Mouse (Mus musculus): Measurements from ENCODE around the gene Hoxa13. TPM values are rescaled to one million over a fixed set of nuclear protein-coding genes. Genes with fewer than 3 reads are reported as not detected.

Gene Hoxa13
- polyA plus RNA-seq, 1 experiment from 2014 or later, result not detected

- no peak for ATAC-seq (ENCODE audit: low read depth)
Observed at GRCm38 (mm10) chr6:52259811-52260261, 844 bp downstream of the Hoxa13 start.

DNA sequence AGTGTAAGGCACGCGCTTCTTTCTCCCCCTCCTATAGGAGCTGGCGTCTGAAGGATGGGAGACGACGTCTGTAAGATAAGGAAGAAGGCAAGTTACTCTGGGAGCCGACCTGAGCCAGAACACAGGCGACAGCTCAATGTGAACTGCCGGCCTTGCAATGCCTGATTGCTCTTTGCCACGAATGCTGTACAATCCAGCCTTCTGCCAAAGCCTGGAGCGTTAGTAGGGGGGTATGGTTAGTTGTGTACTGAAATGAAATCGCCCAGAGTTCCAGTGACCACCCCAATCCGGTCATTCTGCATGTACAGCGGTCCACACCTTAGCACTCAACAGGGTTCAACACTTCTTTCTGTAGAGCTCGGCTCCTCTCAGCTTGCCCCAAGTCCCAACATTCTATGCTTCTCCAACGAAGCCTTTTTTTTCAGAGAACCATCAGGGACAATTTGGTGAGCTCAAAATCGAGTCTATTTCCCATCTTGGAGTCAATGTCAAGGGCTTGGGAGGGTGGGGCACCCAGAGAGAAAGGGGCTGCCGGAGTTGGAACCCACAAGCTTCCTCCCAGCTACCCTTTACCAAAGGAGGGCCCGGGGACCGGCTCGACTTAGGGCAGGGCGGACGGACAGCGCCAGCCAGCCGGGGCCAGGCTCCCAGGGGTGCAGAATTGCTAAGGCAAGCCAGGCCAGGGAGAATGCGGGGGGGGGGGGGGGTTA lies 1.4 kb downstream of the Hoxa13 start:
- no peaks in the 10 kb centered on the region for H3K9me3 ChIP-seq (replicated peaks)
- ATAC-seq (ENCODE audit: low read depth) (no peak), DNase-seq (no peak)
- H3K36me3 ChIP-seq, result no peaks in the 10 kb centered on the region
- H3K9ac ChIP-seq, result no peak overlapping the region
- H3K4me3 ChIP-seq (replicated peaks), result no peak overlapping the region
- H3K27me3 ChIP-seq, result peaks cover 98% of the 10 kb centered on the region
- 1% methylated on average over 24 of the region's 25 CpGs for WGBS (ENCODE audit: insufficient replicate concordance)
- H3K4me1 ChIP-seq (replicated peaks), result 0 out of 2 replicates have a peak, but pooled peaks cover 3% of the 10 kb centered on the region
- H3K4me2 ChIP-seq, result no peak overlapping the region
- no peak overlapping the region for H3K27ac ChIP-seq

More at GRCm38 (mm10) chr6:52259811-52260261, 844 bp downstream of the Hoxa13 start:
- H3K4me3 ChIP-seq (replicated peaks), result peak overlapping the region; percentile 52; the same call in 1 of the 2 replicates
- peaks cover 98% of the 10 kb centered on the region for H3K27me3 ChIP-seq
- H3K36me3 ChIP-seq, result no peaks in the 10 kb centered on the region
- no peak overlapping the region for H3K9ac ChIP-seq
- DNase-seq, result no peak
- WGBS (ENCODE audit: insufficient replicate concordance), result under 1% methylated on average over 39 of the region's 39 CpGs
- H3K9me3 ChIP-seq (replicated peaks), result no peaks in the 10 kb centered on the region
- H3K4me2 ChIP-seq, result peak overlapping the region; percentile 66
- no peak overlapping the region for H3K27ac ChIP-seq
- H3K4me1 ChIP-seq (replicated peaks), result 0 out of 2 replicates have a peak, but pooled peaks cover 3% of the 10 kb centered on the region

DNA sequence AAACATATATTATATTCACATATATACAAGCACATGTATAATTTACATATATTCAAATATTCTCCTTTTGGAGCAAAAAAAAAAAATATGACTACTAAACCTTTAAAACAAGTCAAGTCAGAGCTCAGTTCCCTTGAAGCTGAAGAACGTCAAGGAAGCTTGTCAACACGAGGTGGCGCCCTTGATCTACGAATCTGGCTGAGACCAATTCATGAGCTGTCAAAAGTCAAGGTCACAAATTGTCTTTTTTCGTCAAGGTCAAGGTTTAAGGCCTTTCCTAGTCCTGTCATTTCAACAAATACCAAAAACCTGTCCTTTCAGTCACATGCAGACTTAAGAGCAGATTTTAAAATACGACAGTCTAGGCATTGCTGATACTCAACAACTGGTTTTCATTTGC lies 3.7 kb downstream of the Hoxa13 start:
- no peak overlapping the region for H3K4me3 ChIP-seq (replicated peaks)
- no peak for DNase-seq
- no peaks in the 10 kb centered on the region for H3K9me3 ChIP-seq (replicated peaks)
- H3K4me1 ChIP-seq (replicated peaks), result 0 out of 2 replicates have a peak, but pooled peaks cover 3% of the 10 kb centered on the region
- under 1% methylated on average over 6 of the region's 6 CpGs for WGBS (ENCODE audit: insufficient replicate concordance)
- no peak overlapping the region for H3K27ac ChIP-seq
- H3K9ac ChIP-seq, result no peak overlapping the region
- no peak overlapping the region for H3K4me2 ChIP-seq
- H3K27me3 ChIP-seq, result peaks cover 98% of the 10 kb centered on the region
- no peak for ATAC-seq (ENCODE audit: low read depth)
- no peaks in the 10 kb centered on the region for H3K36me3 ChIP-seq

DNA sequence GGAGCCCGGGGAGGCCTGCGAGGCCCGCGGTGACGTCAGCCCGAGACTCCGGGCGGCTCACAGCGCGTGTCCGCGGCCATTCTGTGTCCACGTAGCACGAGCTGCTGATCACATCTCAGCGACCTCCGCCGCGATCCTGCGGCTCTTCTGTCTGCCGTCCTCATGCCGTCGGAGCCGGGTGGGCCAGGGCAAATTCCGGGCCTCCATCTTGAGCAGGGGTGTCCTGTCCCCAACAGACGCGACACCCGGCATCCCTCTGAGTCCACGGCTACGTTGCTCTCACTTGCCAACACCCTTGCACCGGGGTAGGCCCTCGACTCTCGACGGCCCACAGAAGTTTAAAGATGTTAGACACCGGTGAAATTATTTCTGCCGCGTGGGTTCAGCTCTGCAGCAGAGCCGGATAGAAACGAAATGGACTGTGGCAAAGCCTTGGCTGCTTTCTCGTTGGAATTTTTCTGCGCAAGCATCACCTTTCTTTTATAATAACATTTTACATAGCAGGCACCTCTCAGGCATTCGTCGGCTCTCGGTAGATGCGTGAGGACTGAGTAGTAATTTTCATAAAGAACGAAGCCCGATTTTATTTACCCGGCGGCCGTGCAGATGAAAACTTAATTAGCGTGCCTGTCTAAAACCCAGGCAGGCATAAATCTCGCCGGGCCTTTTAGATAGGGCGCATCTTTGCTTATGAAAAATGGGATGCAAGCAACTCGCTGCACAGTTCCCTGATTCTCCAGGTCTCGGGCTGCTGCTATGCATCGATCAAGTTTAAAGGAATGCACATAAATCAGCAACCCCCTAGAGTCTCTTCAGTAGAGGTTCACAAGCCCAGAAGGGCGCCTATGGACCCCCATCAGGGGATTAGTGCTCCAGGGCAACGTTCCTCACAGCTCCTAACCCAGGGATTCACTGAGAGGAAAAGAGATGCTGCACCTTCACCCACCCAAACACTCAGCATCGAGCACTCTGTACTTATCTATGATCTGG lies 6.9 kb downstream of the Hoxa13 start:
- no peaks in the 10 kb centered on the region for H3K9me3 ChIP-seq (replicated peaks)
- no peak overlapping the region for H3K27ac ChIP-seq
- no peak overlapping the region for H3K9ac ChIP-seq
- DNase-seq (no peak), ATAC-seq (ENCODE audit: low read depth) (no peak)
- H3K4me2 ChIP-seq, result no peak overlapping the region
- WGBS (ENCODE audit: insufficient replicate concordance), result 2% methylated on average over 59 of the region's 59 CpGs
- H3K4me1 ChIP-seq (replicated peaks), result no peaks in the 10 kb centered on the region
- H3K27me3 ChIP-seq, result peaks cover 98% of the 10 kb centered on the region
- H3K36me3 ChIP-seq, result no peaks in the 10 kb centered on the region
- peak overlapping the region; percentile 10; the same call in 1 of the 2 replicates for H3K4me3 ChIP-seq (replicated peaks)

DNA sequence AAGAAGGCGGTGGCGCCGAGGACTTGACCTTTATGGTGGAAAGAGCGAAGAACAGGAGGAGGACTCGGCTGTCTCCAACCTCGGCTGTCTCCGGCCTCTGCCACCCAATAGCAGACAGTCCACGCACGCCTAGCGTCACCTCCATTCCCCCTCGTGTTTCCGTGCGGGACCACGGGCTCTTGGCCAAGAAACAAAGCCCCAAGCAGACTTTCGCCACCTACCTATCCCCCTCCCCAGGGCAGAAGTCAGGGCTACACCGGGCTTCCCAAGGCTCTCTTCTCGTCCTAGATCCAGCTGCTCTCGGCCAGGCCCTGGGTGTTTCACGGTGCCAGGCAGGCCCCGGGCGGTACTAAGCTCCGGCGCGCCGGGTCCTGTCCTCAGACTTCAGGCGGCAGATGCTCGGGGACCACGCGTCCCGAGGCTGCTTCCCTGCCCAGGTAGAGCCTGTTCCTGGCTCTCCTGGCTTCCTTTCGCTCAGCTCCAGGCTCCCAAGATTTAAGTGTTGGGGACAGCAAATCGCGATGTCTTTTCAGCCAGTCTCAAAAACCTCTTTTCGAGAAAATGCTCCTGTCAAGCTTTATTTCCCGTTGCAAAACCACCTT lies 7.8 kb downstream of the Hoxa13 start:
- DNase-seq (no peak), ATAC-seq (ENCODE audit: low read depth) (no peak)
- WGBS (ENCODE audit: insufficient replicate concordance), result 2% methylated on average over 35 of the region's 35 CpGs
- H3K36me3 ChIP-seq, result no peaks in the 10 kb centered on the region
- peaks cover 98% of the 10 kb centered on the region for H3K27me3 ChIP-seq
- H3K9me3 ChIP-seq (replicated peaks), result no peaks in the 10 kb centered on the region
- no peak overlapping the region for H3K9ac ChIP-seq
- H3K4me2 ChIP-seq, result no peak overlapping the region
- H3K4me3 ChIP-seq (replicated peaks), result 0 out of 2 replicates have a peak overlapping the region, but pooled peaks have one; percentile 10
- no peak overlapping the region for H3K27ac ChIP-seq
- H3K4me1 ChIP-seq (replicated peaks), result no peaks in the 10 kb centered on the region

- WGBS (ENCODE audit: insufficient replicate concordance), result 2% methylated on average over 24 of the region's 24 CpGs
- DNase-seq, result no peak
- ATAC-seq (ENCODE audit: low read depth), result no peak
- Histone ChIP-seq H3K36me3 (no peaks in the 10 kb centered on the region), H3K9me3 (replicated peaks) (no peaks in the 10 kb centered on the region), H3K9ac (no peak overlapping the region), H3K27ac (no peak overlapping the region), H3K4me1 (replicated peaks) (no peaks in the 10 kb centered on the region), H3K4me2 (no peak overlapping the region), H3K27me3 (peaks cover 99% of the 10 kb centered on the region), H3K4me3 (replicated peaks) (no peak overlapping the region)
Observed at GRCm38 (mm10) chr6:52252016-52252774, 8.5 kb downstream of the Hoxa13 start.

DNA sequence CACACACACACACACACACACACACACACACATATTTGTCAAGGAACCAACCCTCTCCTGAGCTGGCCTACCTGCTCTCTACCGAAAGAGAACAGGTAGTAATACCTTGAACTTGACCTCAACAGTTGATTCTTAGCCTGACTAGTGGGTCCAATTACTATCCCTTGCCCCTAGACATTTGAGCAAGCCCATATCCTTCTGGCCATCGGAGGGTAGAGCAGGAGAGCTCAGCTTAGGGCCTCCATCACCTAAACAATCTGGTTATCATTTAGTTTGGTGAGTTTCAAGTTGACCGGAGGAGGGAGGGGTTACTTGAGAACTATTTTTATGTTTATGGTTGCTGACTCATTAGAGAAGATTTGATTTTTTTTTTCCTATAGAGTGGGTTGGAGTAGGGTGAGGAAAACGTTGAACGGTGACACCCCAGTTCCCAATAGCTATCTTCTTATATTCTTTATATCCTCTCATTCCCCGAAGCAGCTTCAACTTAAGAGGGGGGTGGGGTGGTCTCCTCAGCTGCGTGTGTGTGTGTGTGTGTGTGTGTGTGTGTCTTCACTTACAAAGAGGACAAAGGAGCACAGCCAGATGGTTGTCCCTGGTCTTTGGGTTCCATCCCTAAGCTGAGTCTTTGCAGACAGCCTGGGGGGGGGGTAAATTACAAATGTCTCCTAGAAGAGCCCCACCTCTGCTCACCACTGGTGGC lies 9.4 kb downstream of the Hoxa13 start:
- no peaks in the 10 kb centered on the region for H3K36me3 ChIP-seq
- DNase-seq, result no peak
- no peaks in the 10 kb centered on the region for H3K4me1 ChIP-seq (replicated peaks)
- no peak for ATAC-seq (ENCODE audit: low read depth)
- H3K4me2 ChIP-seq, result no peak overlapping the region
- no peak overlapping the region for H3K4me3 ChIP-seq (replicated peaks)
- peaks cover 100% of the 10 kb centered on the region for H3K27me3 ChIP-seq
- H3K9me3 ChIP-seq (replicated peaks), result no peaks in the 10 kb centered on the region
- WGBS (ENCODE audit: insufficient replicate concordance), result 9% methylated on average over 7 of the region's 7 CpGs
- H3K27ac ChIP-seq, result no peak overlapping the region
- H3K9ac ChIP-seq, result no peak overlapping the region

DNA sequence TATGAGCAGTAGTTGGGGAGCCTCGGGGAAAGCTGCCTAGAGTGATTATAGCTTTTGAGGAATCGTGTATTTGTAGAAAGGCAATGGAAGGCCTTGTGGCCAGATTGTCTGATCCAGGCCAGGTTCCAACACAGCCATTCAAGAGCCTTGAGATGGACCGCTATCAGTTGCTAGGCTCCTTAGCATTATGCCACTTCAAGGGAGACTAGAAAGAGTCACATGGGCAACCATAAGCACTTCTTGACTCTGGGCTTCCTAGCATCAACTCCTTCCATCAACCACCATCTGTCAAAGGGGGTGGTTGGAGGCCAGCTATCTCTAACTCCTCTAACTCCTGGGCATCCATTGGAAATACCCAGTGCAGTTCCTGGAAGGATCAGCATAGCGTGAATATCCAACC lies 10.9 kb downstream of the Hoxa13 start:
- WGBS (ENCODE audit: insufficient replicate concordance), result 3% methylated on average over 4 of the region's 4 CpGs
- ATAC-seq (ENCODE audit: low read depth), result no peak
- DNase-seq, result no peak

DNA sequence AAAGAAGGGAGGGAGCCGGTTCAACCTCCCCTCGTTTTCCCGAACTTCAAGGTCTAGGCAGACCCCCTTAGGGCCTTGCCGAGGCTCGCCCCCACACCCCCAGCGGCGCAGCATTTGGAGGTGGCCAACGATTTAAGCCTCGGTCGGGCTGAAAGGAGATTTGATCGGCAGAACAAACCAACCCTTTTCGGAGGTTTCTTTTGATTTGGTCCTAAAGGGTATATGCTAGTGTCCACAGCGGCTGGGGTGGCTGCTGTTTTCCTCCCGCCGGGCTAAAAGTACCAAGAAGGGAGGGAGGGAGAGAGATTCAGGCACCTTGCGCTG lies 11.3 kb downstream of the Hoxa13 start:
- H3K27me3 ChIP-seq, result peaks cover 100% of the 10 kb centered on the region
- WGBS (ENCODE audit: insufficient replicate concordance), result 1% methylated on average over 16 of the region's 16 CpGs
- 0 out of 2 replicates have a peak, but pooled peaks cover 2% of the 10 kb centered on the region for H3K4me1 ChIP-seq (replicated peaks)
- ATAC-seq (ENCODE audit: low read depth), result no peak
- no peaks in the 10 kb centered on the region for H3K36me3 ChIP-seq
- no peaks in the 10 kb centered on the region for H3K9me3 ChIP-seq (replicated peaks)
- no peak overlapping the region for H3K9ac ChIP-seq
- H3K4me3 ChIP-seq (replicated peaks), result no peak overlapping the region
- DNase-seq, result no peak
- H3K27ac ChIP-seq, result no peak overlapping the region
- no peak overlapping the region for H3K4me2 ChIP-seq

More for the DNA sequence above, 10.9 kb downstream of the Hoxa13 start:
- Histone ChIP-seq H3K4me2 (no peak overlapping the region), H3K4me1 (replicated peaks) (0 out of 2 replicates have a peak, but pooled peaks cover 2% of the 10 kb centered on the region), H3K36me3 (no peaks in the 10 kb centered on the region), H3K4me3 (replicated peaks) (no peak overlapping the region), H3K9me3 (replicated peaks) (no peaks in the 10 kb centered on the region), H3K27me3 (peaks cover 100% of the 10 kb centered on the region), H3K9ac (no peak overlapping the region), H3K27ac (no peak overlapping the region)
